Comparison of ENCODE assay signal across 8 mouse cellular contexts in genomic region chr4:106911951-106912688, GRCm38 (mm10). TPM values are rescaled to one million over a fixed set of nuclear protein-coding genes. Genes with fewer than 3 reads are reported as not detected.
DNase-seq lines count a peak whose midpoint lies in the region; ATAC-seq and TF ChIP-seq lines count a peak whose summit lies in the region.

No protein-coding gene starts in this region.

- 3% methylated on average over 55 of the region's 73 CpGs for WGBS in forebrain, postnatal 0 days
- 0% methylated on average over 41 of the region's 73 CpGs for WGBS in kidney, embryonic 14.5 days
- under 1% methylated on average over 62 of the region's 73 CpGs for WGBS in thymus, adult 2 months

- peaks cover 26% of the 10 kb centered on the region for H3K36me3 ChIP-seq in forebrain, postnatal 0 days (ENCODE audit: insufficient read depth)
- peaks cover 33% of the 10 kb centered on the region for H3K36me3 ChIP-seq in kidney, embryonic 14.5 days (ENCODE audit: control insufficient read depth, insufficient read depth, low read length)
- peaks cover 21% of the 10 kb centered on the region for H3K36me3 ChIP-seq in thymus, adult 2 months (ENCODE audit: control insufficient read depth, insufficient read depth, low read length)

- peak overlapping the region; percentile 92 for H3K27ac ChIP-seq in forebrain, postnatal 0 days (ENCODE audit: low read depth, low read length)
- peak overlapping the region; percentile 99 for H3K27ac ChIP-seq in kidney, embryonic 14.5 days (ENCODE audit: low read depth, low read length)
- no peak overlapping the region for H3K27ac ChIP-seq in thymus, adult 2 months (ENCODE audit: control insufficient read depth, insufficient read depth, low read length)

- TF ChIP-seq POLR2A in thymus, adult 2 months (IDR thresholded peaks at IDR 0.05; ENCODE audit: control insufficient read depth, extremely low read depth, insufficient read depth, low read length, poor library complexity), result no peak

- H3K4me1 ChIP-seq in forebrain, postnatal 0 days (ENCODE audit: insufficient read depth), result peaks cover 25% of the 10 kb centered on the region
- peaks cover 54% of the 10 kb centered on the region for H3K4me1 ChIP-seq in kidney, embryonic 14.5 days (ENCODE audit: control insufficient read depth, insufficient read depth, low read length)
- H3K4me1 ChIP-seq in thymus, adult 2 months (replicated peaks; ENCODE audit: control insufficient read depth, insufficient read depth, low read length), result peaks cover 54% of the 10 kb centered on the region

- no peaks in the 10 kb centered on the region for H3K9me3 ChIP-seq in forebrain, postnatal 0 days (ENCODE audit: low read length)
- no peaks in the 10 kb centered on the region for H3K9me3 ChIP-seq in kidney, embryonic 14.5 days (ENCODE audit: control insufficient read depth, low read length)

- H3K27me3 ChIP-seq in forebrain, postnatal 0 days (ENCODE audit: insufficient read depth, low read length), result no peaks in the 10 kb centered on the region
- H3K27me3 ChIP-seq in kidney, embryonic 14.5 days (ENCODE audit: control insufficient read depth, insufficient read depth, low read length), result no peaks in the 10 kb centered on the region
- H3K27me3 ChIP-seq in thymus, adult 2 months (ENCODE audit: control insufficient read depth, insufficient read depth, low read length), result no peaks in the 10 kb centered on the region

- H3K4me2 ChIP-seq in forebrain, postnatal 0 days (ENCODE audit: low read depth), result peak overlapping the region; percentile 97
- H3K4me2 ChIP-seq in kidney, embryonic 14.5 days (replicated peaks; ENCODE audit: low read depth, low read length), result peak overlapping the region; percentile 94

- DNase-seq in heart, adult 18-20 months, result peak; percentile 20 to 45
- no peak for DNase-seq in heart, adult 8-10 months (ENCODE audit: low spot score)
- DNase-seq in adipocyte (ENCODE audit: low spot score), result peak; percentile 17
- DNase-seq in forebrain, postnatal 0 days, result no peak
- peak; percentile 45 for DNase-seq in mesoderm, embryonic 11.5 days (ENCODE audit: low read depth, low spot score)
- DNase-seq in thymus, adult 2 months, result peak; percentile 36
- no peak for DNase-seq in right cerebral cortex, adult 2 months (ENCODE audit: low spot score in 2 of 2)

- no peak for TF ChIP-seq CTCF in forebrain, postnatal 0 days (IDR thresholded peaks at IDR 0.05; ENCODE audit: low read depth)
- 0 out of 2 replicates have a peak, but pooled peaks have one; percentile 10 for TF ChIP-seq CTCF in thymus, adult 2 months (IDR thresholded peaks at IDR 0.05; ENCODE audit: borderline replicate concordance, control insufficient read depth, extremely low read depth, insufficient read depth, low read length, poor library complexity)

- H3K9ac ChIP-seq in forebrain, postnatal 0 days, result peak overlapping the region; percentile 89
- peak overlapping the region; percentile 99 for H3K9ac ChIP-seq in kidney, embryonic 14.5 days (ENCODE audit: low read depth, low read length)

- peak; percentile 7; the same call in 1 of the 2 replicates for ATAC-seq in forebrain, postnatal 0 days
- no peak for ATAC-seq in kidney, embryonic 14.5 days (ENCODE audit: low FRiP score, low TSS enrichment)

- peak overlapping the region; percentile 91 for H3K4me3 ChIP-seq in forebrain, postnatal 0 days (ENCODE audit: low read depth, low read length)
- peak overlapping the region; percentile 92 for H3K4me3 ChIP-seq in kidney, embryonic 14.5 days (ENCODE audit: low read length)
- H3K4me3 ChIP-seq in thymus, adult 2 months (ENCODE audit: control insufficient read depth, insufficient read depth, low read length), result peak overlapping the region; percentile 83

RNA-seq across cellular contexts. Expression of gene Ssbp3, which starts 1.6 kb away (rescaled TPM):
- total RNA-seq in heart, adult 18-20 months (2021), result 10 to 100 TPM; 27.5 to 37.9 TPM
- 10 to 100 TPM; 34.2 to 42.5 (median 36.2) TPM for total RNA-seq in heart, adult 8-10 months (2022)
- total RNA-seq in forebrain, postnatal 0 days (2014; rRNA removed), result 113 and 137 TPM in 2 replicates
- polyA plus RNA-seq in forebrain, postnatal 0 days (2015; fragmentation: Nextera tagmentation; extraction: Ambion mirVana), result 103 and 117 TPM in 2 replicates
- polyA plus RNA-seq in kidney, embryonic 14.5 days (2014; fragmentation: Nextera tagmentation; extraction: Ambion mirVana), result 81.5 and 118 TPM in 2 replicates
- 130 and 147 TPM in 2 replicates for polyA plus RNA-seq in thymus, adult 2 months (2012; rRNA removed)

Comparison
In these comparisons a context has a peak if more than half of its experiments do, and no peak if none do; other contexts are left out.
1. DNase-seq: peak in heart, adult 18-20 months (2 of 2), adipocyte (single experiment), mesoderm, embryonic 11.5 days (single experiment) and thymus, adult 2 months (single experiment); none in heart, adult 8-10 months (single experiment), forebrain, postnatal 0 days (single experiment) and right cerebral cortex, adult 2 months (0 of 2).
2. Peak in every context shown above with its lines, with median percentiles within 50 percentile points of each other: H3K4me3 ChIP-seq.